Mouse (Mus musculus) testis, adult 10 weeks (tissue): Measurements from ENCODE around the gene Sstr5. TPM values are rescaled to one million over a fixed set of nuclear protein-coding genes. Genes with fewer than 3 reads are reported as not detected.

ENCODE experiments used
- polyA plus RNA-seq: library from polyadenylated mRNA; stranded (reverse); fragments of 350-450 nt; fragmentation: Illumina TruSeq; extraction: RNeasy Lipid Tissue Mini Kit (QIAGEN cat#74804); gene quantifications from one replicate; pipeline ENCODE4 v1.2.3, GENCODE M21; 2014; ENCODE audit warnings: low read depth, low replicate concordance

Gene Sstr5
- not detected for polyA plus RNA-seq

DNA sequence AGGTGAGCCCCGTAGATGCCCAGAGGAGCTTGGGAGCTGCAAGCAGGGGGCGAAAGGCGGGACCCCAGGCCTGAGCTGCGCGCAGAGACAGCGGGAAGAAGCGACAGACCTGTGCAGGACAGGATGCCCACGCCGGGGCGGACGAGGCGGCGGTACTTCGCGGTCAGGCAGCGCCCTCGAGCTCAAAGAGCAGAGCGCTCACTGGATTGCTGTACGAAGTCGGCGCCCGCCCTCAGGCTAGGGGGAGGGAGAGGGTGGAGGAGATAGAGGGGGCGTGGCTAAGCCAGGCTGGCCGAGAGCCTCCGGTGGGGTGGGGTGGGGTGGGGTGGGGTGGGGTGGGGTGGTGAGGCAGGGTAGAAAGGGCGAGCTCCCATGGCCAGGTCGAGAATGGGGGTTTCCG lies at the start of gene Sstr5:
Gene Sstr5, minus strand, starts transcription at position 276 of the 400 bp plus-strand sequence.

DNA sequence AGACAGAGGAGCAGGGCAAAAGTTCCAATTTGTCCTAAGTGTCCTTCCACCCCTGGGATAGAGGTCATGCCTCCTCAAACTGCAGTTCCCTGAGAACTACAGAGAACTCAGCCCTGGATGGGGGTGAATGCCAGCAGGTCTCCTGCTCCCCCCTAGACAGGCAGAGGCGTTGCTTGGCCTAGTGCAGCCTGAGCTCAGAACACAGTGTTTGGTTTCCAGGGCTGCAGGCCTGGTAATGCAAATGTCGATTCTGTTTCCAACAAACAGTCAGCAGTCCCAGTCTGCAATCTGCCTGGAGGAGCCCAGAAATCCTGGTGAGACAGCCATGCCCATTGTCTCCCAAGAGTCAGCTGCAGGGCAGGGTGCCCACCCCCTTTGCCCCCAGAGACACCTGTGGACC lies 42.8 kb downstream of the Sstr5 start, which contains the start of gene Tekt4:
Gene Tekt4, plus strand, starts transcription at position 344 of the 400 bp plus-strand sequence.

Other genes starting within 250 kb of the Sstr5 start
- 0.20 TPM for gene Baiap3, start 240.9 kb downstream of the Sstr5 start, polyA plus RNA-seq
- 461 TPM for gene Ube2i, start 222.7 kb downstream of the Sstr5 start, polyA plus RNA-seq
- not detected for gene Prss34, start 198.9 kb downstream of the Sstr5 start, polyA plus RNA-seq
- not detected for gene Prss28, start 188.6 kb downstream of the Sstr5 start, polyA plus RNA-seq
- gene Prss29, start 178.6 kb downstream of the Sstr5 start, polyA plus RNA-seq, result not detected
- gene Tpsab1, start 151.7 kb downstream of the Sstr5 start, polyA plus RNA-seq, result not detected
- gene Tpsb2, start 131.0 kb downstream of the Sstr5 start, polyA plus RNA-seq, result not detected
- gene Tpsg1, start 128.0 kb downstream of the Sstr5 start, polyA plus RNA-seq, result not detected
- gene Cacna1h, start 63.5 kb downstream of the Sstr5 start, polyA plus RNA-seq, result 3.0 TPM
- 6.4 TPM for gene Tekt4, start 42.7 kb downstream of the Sstr5 start, polyA plus RNA-seq
- gene Sox8, start 73.4 kb upstream of the Sstr5 start, polyA plus RNA-seq, result 4.2 TPM
- 2.4 TPM for gene Lmf1, start 81.8 kb upstream of the Sstr5 start, polyA plus RNA-seq
- not detected for gene Gng13, start 219.9 kb upstream of the Sstr5 start, polyA plus RNA-seq
- 1.6 TPM for gene Chtf18, start 230.1 kb upstream of the Sstr5 start, polyA plus RNA-seq
- gene Rpusd1, start 230.4 kb upstream of the Sstr5 start, polyA plus RNA-seq, result not detected
- not detected for gene Mslnl, start 238.8 kb upstream of the Sstr5 start, polyA plus RNA-seq